Mouse (Mus musculus) CH12.LX (cell line): ENCODE results near the gene Zfp286. TPM values are rescaled to one million over a fixed set of nuclear protein-coding genes. Genes with fewer than 3 reads are reported as not detected.

ENCODE experiments used
- DNase-seq: peaks from one replicate; pipeline ENCODE4 v3.0.0-alpha.2; 2013; ENCODE audit errors: extremely low read depth
- H3K27ac ChIP-seq: 2 replicates; pipeline ENCODE4 v1.5.1; 2012; ENCODE audit warnings: low read depth, mild to moderate bottlenecking, control low read depth, moderate library complexity; ENCODE audit not compliant: insufficient read depth
- H3K27me3 ChIP-seq: replicated peaks from 2 replicates; pipeline ENCODE3; 2012; ENCODE audit warnings: inconsistent platforms
- H3K36me3 ChIP-seq, 2 experiments: replicated peaks in 1 of 2; 2 replicates each; pipeline versions ENCODE3 to v1.6.1; 2012; ENCODE audit warnings: inconsistent platforms in 1 of 2, low read length in 1 of 2, mild to moderate bottlenecking in 1 of 2, mixed read lengths in 1 of 2, moderate library complexity in 1 of 2; ENCODE audit not compliant: control insufficient read depth in 1 of 2, insufficient read depth in 1 of 2
- H3K4me1 ChIP-seq, 2 experiments: 2 replicates each; pipeline ENCODE4 v1.6.1; 2012; ENCODE audit warnings: inconsistent platforms in 1 of 2, moderate library complexity in 1 of 2; ENCODE audit not compliant: insufficient read depth in 2 of 2, control insufficient read depth in 1 of 2
- H3K4me2 ChIP-seq: 2 replicates; pipeline ENCODE4 v1.6.1; 2012; ENCODE audit warnings: low read depth, mild to moderate bottlenecking, control low read depth; ENCODE audit not compliant: poor library complexity, insufficient read depth, severe bottlenecking
- H3K4me3 ChIP-seq, 3 experiments: fragments of 150-350 bp in 1 of 3; sonication (generic) in 1 of 3; replicated peaks in 1 of 3; 2 replicates each; pipeline versions ENCODE3 to v1.5.1; 2011 to 2012; ENCODE audit warnings: low read depth in 2 of 3, low read length in 2 of 3, mild to moderate bottlenecking in 2 of 3, moderate library complexity in 2 of 3, control low read depth in 1 of 3, improper control_type of control experiment in 1 of 3, inconsistent platforms in 1 of 3, mixed read lengths in 1 of 3; ENCODE audit not compliant: poor library complexity in 1 of 3
- H3K79me2 ChIP-seq: replicated peaks from 2 replicates; pipeline ENCODE4 v1.6.1; 2012; ENCODE audit warnings: mild to moderate bottlenecking, moderate library complexity; ENCODE audit not compliant: control insufficient read depth, poor library complexity, insufficient read depth, severe bottlenecking; ENCODE audit errors: extremely low read depth
- H3K9ac ChIP-seq: 2 replicates; pipeline ENCODE4 v1.6.1; 2012; ENCODE audit warnings: low read depth, mild to moderate bottlenecking, control low read depth, moderate library complexity; ENCODE audit not compliant: insufficient read depth
- H3K9me3 ChIP-seq: replicated peaks from 2 replicates; pipeline ENCODE3; 2012; ENCODE audit warnings: low read length, inconsistent platforms, mixed read lengths
- BHLHE40 ChIP-seq: IDR thresholded peaks from 2 replicates; pipeline ENCODE4 v1.6.1; 2011; ENCODE audit warnings: mild to moderate bottlenecking, low read depth, low read length, improper control_type of control experiment
- CHD1 ChIP-seq: IDR thresholded peaks from 2 replicates; pipeline ENCODE4 v1.6.1; 2012; ENCODE audit warnings: low read depth, low read length, improper control_type of control experiment, inconsistent platforms
- CTCF ChIP-seq, 2 experiments: IDR thresholded peaks in 1 of 2; conservative IDR thresholded peaks in 1 of 2; 2 replicates each; pipeline ENCODE4 v1.5.1; 2011 to 2012; ENCODE audit warnings: low read depth in 2 of 2, low read length in 2 of 2, improper control_type of control experiment in 1 of 2, inconsistent platforms in 1 of 2, mild to moderate bottlenecking in 1 of 2, moderate library complexity in 1 of 2
- E2F4 ChIP-seq: IDR thresholded peaks from 2 replicates; pipeline ENCODE4 v1.6.1; 2011; ENCODE audit warnings: low read depth, low read length, improper control_type of control experiment; ENCODE audit not compliant: insufficient replicate concordance
- ELF1 ChIP-seq: IDR thresholded peaks from 2 replicates; pipeline ENCODE4 v1.6.1; 2014; ENCODE audit warnings: low read depth, mild to moderate bottlenecking, inconsistent platforms, low read length, improper control_type of control experiment
- EP300 ChIP-seq: IDR thresholded peaks from 2 replicates; pipeline ENCODE4 v1.6.1; 2011; ENCODE audit warnings: low read length, improper control_type of control experiment
- ETS1 ChIP-seq: conservative IDR thresholded peaks from 2 replicates; pipeline ENCODE4 v1.6.1; 2012; ENCODE audit warnings: low read depth, mild to moderate bottlenecking, inconsistent platforms, low read length, improper control_type of control experiment, moderate library complexity
- HCFC1 ChIP-seq: IDR thresholded peaks from 2 replicates; pipeline ENCODE4 v1.6.1; 2012; ENCODE audit warnings: low read depth, mild to moderate bottlenecking, inconsistent platforms, low read length, improper control_type of control experiment
- IRF4 ChIP-seq: IDR thresholded peaks from 2 replicates; pipeline ENCODE4 v1.6.1; 2014; ENCODE audit warnings: low read depth, mild to moderate bottlenecking, inconsistent platforms, low read length, improper control_type of control experiment
- JUN ChIP-seq: IDR thresholded peaks from 2 replicates; pipeline ENCODE4 v1.6.1; 2011; ENCODE audit warnings: low read depth, mild to moderate bottlenecking, low read length, improper control_type of control experiment, moderate library complexity; ENCODE audit not compliant: insufficient read depth
- MAFK ChIP-seq: IDR thresholded peaks from 2 replicates; pipeline ENCODE4 v1.6.1; 2011; ENCODE audit warnings: low read length, improper control_type of control experiment; ENCODE audit not compliant: insufficient replicate concordance
- MAZ ChIP-seq: IDR thresholded peaks from 2 replicates; pipeline ENCODE4 v1.6.1; 2012; ENCODE audit warnings: low read depth, mild to moderate bottlenecking, inconsistent platforms, low read length, improper control_type of control experiment, moderate library complexity
- MEF2A ChIP-seq: IDR thresholded peaks from 2 replicates; pipeline ENCODE4 v1.6.1; 2014; ENCODE audit warnings: low read depth, mild to moderate bottlenecking, inconsistent platforms, low read length, improper control_type of control experiment, borderline replicate concordance
- MYC ChIP-seq: IDR thresholded peaks from 2 replicates; pipeline ENCODE4 v1.6.1; 2011; ENCODE audit warnings: low read depth, mild to moderate bottlenecking, improper control_type of control experiment, low read length
- NRF1 ChIP-seq: IDR thresholded peaks from 2 replicates; pipeline ENCODE4 v1.6.1; 2014; ENCODE audit warnings: low read depth, mild to moderate bottlenecking, inconsistent platforms, low read length, improper control_type of control experiment, moderate library complexity
- PAX5 ChIP-seq: IDR thresholded peaks from 2 replicates; pipeline ENCODE4 v1.6.1; 2012; ENCODE audit warnings: low read length, inconsistent platforms, mixed read lengths
- POLR2AphosphoS2 ChIP-seq: IDR thresholded peaks from 2 replicates; pipeline ENCODE4 v1.6.1; 2011; ENCODE audit warnings: low read depth, low read length, improper control_type of control experiment
- RAD21 ChIP-seq: IDR thresholded peaks from 2 replicates; pipeline ENCODE4 v1.6.1; 2011; ENCODE audit warnings: low read depth, mild to moderate bottlenecking, low read length, improper control_type of control experiment, moderate library complexity
- RCOR1 ChIP-seq: conservative IDR thresholded peaks from 2 replicates; pipeline ENCODE4 v1.6.1; 2012; ENCODE audit warnings: low read depth, mild to moderate bottlenecking, inconsistent platforms, low read length, improper control_type of control experiment
- SMC3 ChIP-seq: IDR thresholded peaks from 2 replicates; pipeline ENCODE4 v1.6.1; 2011; ENCODE audit warnings: low read depth, low read length, improper control_type of control experiment
- UBTF ChIP-seq: IDR thresholded peaks from 2 replicates; pipeline ENCODE4 v1.6.1; 2012; ENCODE audit warnings: low read depth, mild to moderate bottlenecking, inconsistent platforms, low read length, improper control_type of control experiment, moderate library complexity
- USF2 ChIP-seq: conservative IDR thresholded peaks from 2 replicates; pipeline ENCODE4 v1.6.1; 2011; ENCODE audit warnings: low read depth, low read length, improper control_type of control experiment
- ZC3H11A ChIP-seq: IDR thresholded peaks from 2 replicates; pipeline ENCODE4 v1.6.1; 2012; ENCODE audit warnings: low read depth, mild to moderate bottlenecking, inconsistent platforms, low read length, improper control_type of control experiment
- ZKSCAN1 ChIP-seq: IDR thresholded peaks from 2 replicates; pipeline ENCODE4 v1.6.1; 2012; ENCODE audit warnings: low read depth, inconsistent platforms, low read length, improper control_type of control experiment, borderline replicate concordance
- ZMIZ1 ChIP-seq: IDR thresholded peaks from 2 replicates; pipeline ENCODE4 v1.6.1; 2012; ENCODE audit warnings: low read depth, mild to moderate bottlenecking, inconsistent platforms, low read length, improper control_type of control experiment
- ZNF384 ChIP-seq: IDR thresholded peaks from 2 replicates; pipeline ENCODE4 v1.6.1; 2012; ENCODE audit warnings: low read depth, low read length, improper control_type of control experiment, inconsistent platforms
- dilution Hi-C: fragments of 300-500 bp; cut with MboI; formaldehyde crosslinking; loops from 2 replicates; pipeline ENCODE4 v1.14.3; 2020; ENCODE audit warnings: low sequenced_read_pairs; ENCODE audit not compliant: extremely low pct_unique_long_range_greater_than_20kb, extremely low pct_ligation_motif_present
- in situ Hi-C: fragments of 300-500 bp; cut with MboI; formaldehyde crosslinking; loops from 3 replicates; pipeline ENCODE4 v1.14.3; 2019; ENCODE audit warnings: low sequenced_read_pairs, low pct_ligation_motif_present, low pct_unique_long_range_greater_than_20kb, mixed read lengths
- polyA plus RNA-seq: library from polyadenylated mRNA; unstranded; fragments of >175 nt; gene quantifications from 2 replicates; pipeline ENCODE4 v1.2.1, GENCODE M21; 2012; ENCODE audit warnings: low read depth; ENCODE audit not compliant: insufficient read length
- total RNA-seq, 2 experiments: library from RNA; depleted of rRNA; stranded (reverse); fragments of 300-350 nt in 1 of 2; fragments of >200 nt in 1 of 2; gene quantifications; 2 replicates each; pipeline ENCODE4 v1.2.3; 2012 to 2014

Gene Zfp286
- total and polyA plus RNA-seq, 3 experiments, result not detected

- Histone ChIP-seq H3K4me1 (peaks cover 0 to 10% of the 10 kb centered on the region in 2 experiments; a peak in 2 of 4 replicates), H3K4me3 (no peak overlapping the region), H3K9ac (no peak overlapping the region), H3K9me3 (no peaks in the 10 kb centered on the region), H3K79me2 (no peaks in the 10 kb centered on the region), H3K36me3 (no peaks in the 10 kb centered on the region), H3K4me2 (no peak overlapping the region), H3K27ac (no peak overlapping the region), H3K27me3 (peaks cover 5% of the 10 kb centered on the region)
- no peak for DNase-seq
- dilution Hi-C loops (no loop called here), in situ Hi-C loops (no loop called here)
- no peak for TF ChIP-seq SMC3
Observed at GRCm38 (mm10) chr11:62813497-62813896, 24.2 kb upstream of the Zfp286 start.

DNA sequence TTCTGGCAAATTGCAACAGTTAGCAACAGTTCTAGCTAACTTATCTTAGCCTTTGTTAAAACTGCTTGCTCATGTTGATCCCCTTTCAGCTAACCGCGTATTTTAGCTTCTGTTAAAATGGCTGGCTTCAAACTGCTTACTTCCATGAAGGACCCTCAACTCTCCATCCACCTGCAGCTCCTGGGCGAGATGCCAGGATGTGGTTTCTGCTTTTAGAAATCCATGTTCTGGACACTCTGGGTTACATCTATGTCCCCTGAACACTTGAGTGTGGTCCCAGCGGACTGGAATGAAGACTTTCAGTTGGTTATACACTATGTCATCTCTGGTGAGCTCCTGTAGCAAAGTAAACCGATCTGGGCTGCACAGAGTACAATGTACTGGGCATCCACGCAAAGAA is 23.0 kb upstream of the Zfp286 start:
- H3K4me2 ChIP-seq, result no peak overlapping the region
- dilution Hi-C loops, result no loop called here
- no peaks in the 10 kb centered on the region for H3K36me3 ChIP-seq
- H3K4me3 ChIP-seq, result no peak overlapping the region
- no peaks in the 10 kb centered on the region for H3K9me3 ChIP-seq
- no peak for DNase-seq
- in situ Hi-C loops, result no loop called here
- TF ChIP-seq JUN, result no peak
- no peak for TF ChIP-seq PAX5
- no peak for TF ChIP-seq POLR2AphosphoS2
- no peak for TF ChIP-seq EP300
- TF ChIP-seq NRF1, result no peak
- no peak for TF ChIP-seq IRF4
- TF ChIP-seq MAZ, result no peak
- TF ChIP-seq RCOR1, result no peak
- no peak for TF ChIP-seq CHD1
- no peak for TF ChIP-seq MYC
- TF ChIP-seq MAFK, result no peak
- TF ChIP-seq CTCF (conservative IDR thresholded peaks at IDR 0.05 in 1 of 2, IDR thresholded peaks at IDR 0.05 in 1 of 2; ENCODE audit: low read depth in 2 of 2, low read length in 2 of 2), result no peak
- no peak for TF ChIP-seq BHLHE40
- TF ChIP-seq, all 38 proteins: peak for 0
- peaks cover 5% of the 10 kb centered on the region for H3K27me3 ChIP-seq
- no peaks in the 10 kb centered on the region for H3K79me2 ChIP-seq
- H3K4me1 ChIP-seq, result peaks cover 0 to 16% of the 10 kb centered on the region in 2 experiments; a peak in 2 of 4 replicates
- no peak overlapping the region for H3K9ac ChIP-seq
- H3K27ac ChIP-seq, result no peak overlapping the region

DNA sequence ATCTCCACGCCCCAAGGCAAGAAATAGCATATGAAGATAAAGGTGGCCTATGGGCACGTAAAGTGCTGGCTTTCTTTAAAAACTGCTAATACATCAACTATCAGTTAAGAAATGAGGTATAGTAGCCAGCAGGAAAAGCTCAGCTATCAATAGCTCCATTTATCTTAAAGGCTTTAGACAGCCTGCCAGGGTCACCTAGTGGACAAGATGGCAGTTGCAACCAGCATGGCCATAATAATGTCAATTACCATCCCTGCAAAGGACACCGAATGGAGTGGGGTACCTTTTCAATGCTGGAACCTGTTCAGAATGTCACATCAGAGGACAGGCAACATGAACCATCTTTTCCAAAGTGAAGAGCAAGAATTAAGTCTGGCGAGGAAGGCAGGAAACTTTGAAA is 19.9 kb upstream of the Zfp286 start:
- H3K4me2 ChIP-seq, result no peak overlapping the region
- no peak overlapping the region for H3K4me3 ChIP-seq
- H3K27ac ChIP-seq, result no peak overlapping the region
- in situ Hi-C loops (no loop called here), dilution Hi-C loops (no loop called here)
- H3K36me3 ChIP-seq, result no peaks in the 10 kb centered on the region
- H3K79me2 ChIP-seq, result no peaks in the 10 kb centered on the region
- peak; percentile 29 for DNase-seq
- H3K27me3 ChIP-seq, result peaks cover 5% of the 10 kb centered on the region
- no peak overlapping the region for H3K9ac ChIP-seq
- peaks cover 9% of the 10 kb centered on the region for H3K9me3 ChIP-seq
- H3K4me1 ChIP-seq, result peaks cover 0 to 6% of the 10 kb centered on the region in 2 experiments; a peak in 1 of 4 replicates
- TF ChIP-seq ZNF384, result no peak
- TF ChIP-seq HCFC1, result no peak
- peak; percentile 71 for TF ChIP-seq SMC3
- TF ChIP-seq ZKSCAN1, result no peak
- no peak for TF ChIP-seq UBTF
- TF ChIP-seq USF2, result no peak
- TF ChIP-seq RCOR1, result no peak
- TF ChIP-seq RAD21, result peak; percentile 71
- no peak for TF ChIP-seq NRF1
- TF ChIP-seq ZC3H11A, result no peak
- TF ChIP-seq ELF1, result no peak
- TF ChIP-seq ETS1, result no peak
- TF ChIP-seq CTCF (conservative IDR thresholded peaks at IDR 0.05 in 1 of 2, IDR thresholded peaks at IDR 0.05 in 1 of 2; ENCODE audit: low read depth in 2 of 2, low read length in 2 of 2), result peak; percentile 72 to 80
- no peak for TF ChIP-seq MEF2A
- no peak for TF ChIP-seq ZMIZ1
- TF ChIP-seq E2F4, result no peak
